Mouse (Mus musculus) liver, embryonic 11.5 days (tissue): ENCODE measurements around the gene Rtel1. TPM values are rescaled to one million over a fixed set of nuclear protein-coding genes. Genes with fewer than 3 reads are reported as not detected.

Source experiments
- ATAC-seq: fragments of 200-750 bp; cut with Nextera tagmentation; replicated peaks from 2 replicates; pipeline ENCODE4 v1.8.0; 2017; ENCODE audit warnings: moderate number of reproducible peaks, mild to moderate bottlenecking, moderate TSS enrichment, moderate library complexity; ENCODE audit not compliant: low FRiP score
- DNase-seq: peaks from one replicate; pipeline ENCODE4 v3.0.0-alpha.2; 2017; ENCODE audit warnings: low spot score
- H3K27ac ChIP-seq: fragments of 300-500 bp; sonication (generic); 2 replicates; pipeline ENCODE4 v1.5.1; 2014; ENCODE audit warnings: mild to moderate bottlenecking, low read depth, low read length, control low read depth
- H3K27me3 ChIP-seq: fragments of 300-500 bp; sonication (generic); replicated peaks from 2 replicates; pipeline ENCODE4 v1.6.1; 2014; ENCODE audit warnings: low read length, mixed read lengths; ENCODE audit not compliant: control insufficient read depth, insufficient read depth
- H3K36me3 ChIP-seq: fragments of 300-500 bp; sonication (generic); 2 replicates; pipeline ENCODE4 v1.6.1; 2014; ENCODE audit warnings: mild to moderate bottlenecking, low read length, moderate library complexity, mixed read lengths; ENCODE audit not compliant: control insufficient read depth, insufficient read depth
- H3K4me1 ChIP-seq: fragments of 300-500 bp; sonication (generic); replicated peaks from 2 replicates; pipeline ENCODE4 v1.6.1; 2014; ENCODE audit warnings: low read length, mixed read lengths; ENCODE audit not compliant: control insufficient read depth, insufficient read depth
- H3K4me2 ChIP-seq: fragments of 300-500 bp; sonication (generic); 2 replicates; pipeline ENCODE4 v1.6.1; 2014; ENCODE audit warnings: mild to moderate bottlenecking, control low read depth, moderate library complexity
- H3K4me3 ChIP-seq: fragments of 300-500 bp; sonication (generic); 2 replicates; pipeline ENCODE4 v1.5.1; 2014; ENCODE audit warnings: low read depth, low read length, control low read depth
- H3K9ac ChIP-seq: fragments of 300-500 bp; sonication (generic); 2 replicates; pipeline ENCODE4 v1.6.1; 2014; ENCODE audit warnings: low read depth, low read length, control low read depth
- H3K9me3 ChIP-seq: fragments of 300-500 bp; sonication (generic); 2 replicates; pipeline ENCODE4 v1.6.1; 2016; ENCODE audit warnings: low read length, inconsistent platforms, mixed read lengths; ENCODE audit not compliant: control insufficient read depth
- WGBS: fragments of 180-500 bp; shearing (Covaris S2); extraction: QIAGEN DNeasy Blood & Tissue Kit; methylation state at CpG from one replicate; pipeline ENCODE4 v1.1.7; 2014; 5-methylcytosine and 5-hydroxymethylcytosine counted together
- polyA plus RNA-seq: library from polyadenylated mRNA; unstranded; fragments of >200 nt; fragmentation: Nextera tagmentation; extraction: Ambion mirVana; gene quantifications from 2 replicates; pipeline ENCODE4 v1.2.1, GENCODE M21; 2014

The Rtel1 gene
- polyA plus RNA-seq, 1 experiment from 2014 or later: 66.4 TPM

GRCm38 (mm10) chr2:181378701-181379100, 59.2 kb downstream of the Rtel1 start:
- DNase-seq: no peak
- 91% methylated on average over 5 of the region's 5 CpGs for WGBS
- Histone ChIP-seq H3K9ac (no peak overlapping the region), H3K4me2 (no peak overlapping the region), H3K27ac (no peak overlapping the region), H3K27me3 (no peaks in the 10 kb centered on the region), H3K4me1 (peaks cover 6% of the 10 kb centered on the region; the same call in 1 of the 2 replicates), H3K4me3 (no peak overlapping the region), H3K9me3 (no peaks in the 10 kb centered on the region), H3K36me3 (peaks cover 42% of the 10 kb centered on the region)
- ATAC-seq: no peak

DNA sequence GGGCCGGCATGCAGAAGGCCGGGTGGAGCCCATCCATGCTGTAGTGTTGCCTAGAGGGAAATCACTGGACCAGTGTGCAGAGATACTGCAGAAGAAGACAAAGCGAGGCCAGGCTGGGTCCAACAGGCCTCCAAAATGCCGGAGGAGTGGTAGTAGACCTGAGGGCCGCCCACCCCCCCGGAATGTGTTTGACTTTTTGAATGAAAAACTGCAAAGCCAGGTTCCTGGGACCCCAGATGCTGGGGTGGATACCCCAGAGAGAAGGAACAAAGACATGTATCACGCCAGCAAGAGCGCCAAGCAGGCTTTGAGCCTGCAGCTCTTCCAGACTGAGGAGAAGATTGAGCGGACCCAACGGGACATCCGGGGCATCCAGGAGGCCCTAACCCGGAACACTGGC, 60.2 kb downstream of the Rtel1 start, which contains the start of gene Lime1:
TSS of gene Lime1 (plus strand) at position 301 of the 400 bp plus-strand sequence.
- Histone ChIP-seq H3K4me3 (no peak within 1 kb of the TSS), H3K27me3 (no peaks in the 10 kb centered on the region), H3K36me3 (peaks cover 42% of the 10 kb centered on the region), H3K4me2 (no peak within 1 kb of the TSS), H3K9me3 (no peaks in the 10 kb centered on the region), H3K4me1 (0 out of 2 replicates have a peak, but pooled peaks cover 3% of the 10 kb centered on the region), H3K27ac (no peak within 1 kb of the TSS), H3K9ac (no peak within 1 kb of the TSS)
- WGBS: 92% methylated on average over 12 of the region's 12 CpGs
- DNase-seq (no peak), ATAC-seq (no peak)

- 89% methylated on average over 5 of the region's 5 CpGs for WGBS
Measured at GRCm38 (mm10) chr2:181380251-181380650, 60.7 kb downstream of the Rtel1 start.

GRCm38 (mm10) chr2:181381107-181381506, 61.6 kb downstream of the Rtel1 start:
- Histone ChIP-seq H3K36me3 (peaks cover 44% of the 10 kb centered on the region), H3K4me1 (0 out of 2 replicates have a peak, but pooled peaks cover 3% of the 10 kb centered on the region), H3K27ac (no peak overlapping the region), H3K4me2 (no peak overlapping the region), H3K27me3 (no peaks in the 10 kb centered on the region), H3K4me3 (no peak overlapping the region), H3K9ac (no peak overlapping the region), H3K9me3 (no peaks in the 10 kb centered on the region)
- no peak for DNase-seq
- 90% methylated on average over 5 of the region's 5 CpGs for WGBS
- ATAC-seq: no peak

More at GRCm38 (mm10) chr2:181380251-181380650, 60.7 kb downstream of the Rtel1 start:
- Histone ChIP-seq H3K4me1 (0 out of 2 replicates have a peak, but pooled peaks cover 3% of the 10 kb centered on the region), H3K27ac (no peak overlapping the region), H3K4me2 (no peak overlapping the region), H3K36me3 (peaks cover 44% of the 10 kb centered on the region), H3K27me3 (no peaks in the 10 kb centered on the region), H3K9me3 (no peaks in the 10 kb centered on the region), H3K9ac (no peak overlapping the region), H3K4me3 (no peak overlapping the region)
- DNase-seq (no peak), ATAC-seq (no peak)

- peaks cover 48% of the 10 kb centered on the region for H3K36me3 ChIP-seq
- 92% methylated on average over 6 of the region's 6 CpGs for WGBS
- H3K4me1 ChIP-seq: 0 out of 2 replicates have a peak, but pooled peaks cover 3% of the 10 kb centered on the region
Measured at GRCm38 (mm10) chr2:181381631-181382306, 62.2 kb downstream of the Rtel1 start.

GRCm38 (mm10) chr2:181384463-181384862, 64.9 kb downstream of the Rtel1 start:
- ATAC-seq (no peak), DNase-seq (no peak)
- WGBS: 87% methylated on average over 7 of the region's 7 CpGs
- Histone ChIP-seq H3K9ac (no peak overlapping the region), H3K27ac (no peak overlapping the region), H3K4me1 (no peaks in the 10 kb centered on the region), H3K4me3 (no peak overlapping the region), H3K27me3 (no peaks in the 10 kb centered on the region), H3K36me3 (peaks cover 39% of the 10 kb centered on the region), H3K4me2 (no peak overlapping the region), H3K9me3 (no peaks in the 10 kb centered on the region)

More at GRCm38 (mm10) chr2:181381631-181382306, 62.2 kb downstream of the Rtel1 start:
- Histone ChIP-seq H3K9ac (no peak overlapping the region), H3K4me3 (no peak overlapping the region), H3K9me3 (no peaks in the 10 kb centered on the region), H3K4me2 (no peak overlapping the region), H3K27me3 (no peaks in the 10 kb centered on the region), H3K27ac (no peak overlapping the region)
- ATAC-seq: no peak
- DNase-seq: no peak

DNA sequence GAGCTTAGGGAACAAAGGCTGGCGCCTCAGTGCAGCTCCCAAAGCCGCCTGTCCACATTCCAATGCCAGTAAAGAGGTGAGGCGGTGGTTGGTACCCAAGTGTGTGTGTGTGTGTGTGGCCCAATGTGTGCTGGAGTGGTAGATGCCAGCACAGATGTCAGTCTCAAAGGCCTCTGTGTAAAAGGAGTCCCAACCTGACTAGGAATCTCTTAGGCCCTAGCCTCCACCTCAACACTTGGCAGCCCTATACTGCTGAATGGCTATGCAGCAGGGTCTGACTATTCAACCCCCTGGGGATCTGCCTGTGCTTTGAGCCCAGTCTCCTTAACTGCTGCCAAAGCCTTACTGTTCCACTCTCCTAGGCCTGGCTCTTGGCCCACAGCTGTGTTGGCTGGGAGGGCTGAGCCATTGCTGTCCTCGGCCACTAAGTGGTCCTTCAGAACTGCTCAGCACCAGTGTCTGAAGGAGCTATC, 65.4 kb downstream of the Rtel1 start:
- ATAC-seq (no peak), DNase-seq (no peak)
- H3K4me1 ChIP-seq: no peaks in the 10 kb centered on the region
- H3K9ac ChIP-seq: no peak overlapping the region
- no peaks in the 10 kb centered on the region for H3K9me3 ChIP-seq
- H3K4me3 ChIP-seq: no peak overlapping the region
- peaks cover 34% of the 10 kb centered on the region for H3K36me3 ChIP-seq
- no peak overlapping the region for H3K27ac ChIP-seq
- no peak overlapping the region for H3K4me2 ChIP-seq
- 87% methylated on average over 4 of the region's 4 CpGs for WGBS
- no peaks in the 10 kb centered on the region for H3K27me3 ChIP-seq

DNA sequence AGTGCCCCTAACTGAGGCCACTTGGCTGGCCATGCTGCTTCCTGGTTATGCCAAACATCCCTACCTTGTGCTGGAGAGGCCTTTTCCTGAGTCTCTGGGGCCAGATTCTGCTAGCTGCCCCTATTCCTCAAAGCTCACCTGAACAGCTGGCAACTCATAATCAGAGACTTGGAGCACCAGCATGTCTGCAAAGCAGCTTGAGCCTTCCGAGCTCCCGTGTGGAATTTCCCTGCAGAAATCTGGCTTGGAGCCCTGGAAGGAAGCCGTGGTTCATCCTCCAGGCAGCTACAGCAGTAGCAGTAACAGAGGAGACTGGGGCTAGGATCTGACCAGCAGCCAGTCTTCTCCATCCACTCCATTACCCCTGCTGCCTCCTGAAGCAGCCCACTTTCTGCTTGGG, 66.3 kb downstream of the Rtel1 start:
- H3K27ac ChIP-seq: no peak overlapping the region
- H3K27me3 ChIP-seq: no peaks in the 10 kb centered on the region
- 89% methylated on average over 3 of the region's 3 CpGs for WGBS
- H3K4me1 ChIP-seq: no peaks in the 10 kb centered on the region
- DNase-seq (no peak), ATAC-seq (no peak)
- H3K4me3 ChIP-seq: no peak overlapping the region
- H3K36me3 ChIP-seq: peaks cover 25% of the 10 kb centered on the region
- H3K4me2 ChIP-seq: no peak overlapping the region
- H3K9ac ChIP-seq: no peak overlapping the region
- no peaks in the 10 kb centered on the region for H3K9me3 ChIP-seq
